Mouse (Mus musculus): ENCODE data around the gene Gas1. TPM values are rescaled to one million over a fixed set of nuclear protein-coding genes. Genes with fewer than 3 reads are reported as not detected.

Gas1 gene
- total RNA-seq, 2 experiments from 2014 or later = 9.6 to 10.4 TPM

DNA sequence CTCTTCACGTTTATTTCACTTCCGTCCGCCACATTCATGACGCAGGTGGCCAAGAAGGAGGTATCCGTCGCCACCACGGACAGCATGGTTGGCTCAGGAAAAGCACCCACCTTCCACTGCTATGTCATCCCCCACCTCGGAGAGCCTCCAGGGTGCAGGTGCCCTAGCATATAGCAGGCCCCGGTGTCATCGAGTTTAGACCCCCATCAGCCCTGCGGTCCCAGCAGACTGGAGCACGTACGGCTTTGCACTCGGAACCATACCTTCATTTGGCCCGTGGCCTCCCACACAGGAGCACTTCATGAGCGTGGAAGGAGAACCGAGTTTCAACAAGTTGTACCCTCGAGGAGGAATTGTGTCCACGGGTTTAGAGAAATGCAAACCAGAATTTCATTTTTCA is 50.8 kb downstream of the Gas1 start:
- intact Hi-C loops (cut with DNase I) = no loop called here
- DNase-seq (ENCODE audit: low spot score in 2 of 2) = no peak

DNA sequence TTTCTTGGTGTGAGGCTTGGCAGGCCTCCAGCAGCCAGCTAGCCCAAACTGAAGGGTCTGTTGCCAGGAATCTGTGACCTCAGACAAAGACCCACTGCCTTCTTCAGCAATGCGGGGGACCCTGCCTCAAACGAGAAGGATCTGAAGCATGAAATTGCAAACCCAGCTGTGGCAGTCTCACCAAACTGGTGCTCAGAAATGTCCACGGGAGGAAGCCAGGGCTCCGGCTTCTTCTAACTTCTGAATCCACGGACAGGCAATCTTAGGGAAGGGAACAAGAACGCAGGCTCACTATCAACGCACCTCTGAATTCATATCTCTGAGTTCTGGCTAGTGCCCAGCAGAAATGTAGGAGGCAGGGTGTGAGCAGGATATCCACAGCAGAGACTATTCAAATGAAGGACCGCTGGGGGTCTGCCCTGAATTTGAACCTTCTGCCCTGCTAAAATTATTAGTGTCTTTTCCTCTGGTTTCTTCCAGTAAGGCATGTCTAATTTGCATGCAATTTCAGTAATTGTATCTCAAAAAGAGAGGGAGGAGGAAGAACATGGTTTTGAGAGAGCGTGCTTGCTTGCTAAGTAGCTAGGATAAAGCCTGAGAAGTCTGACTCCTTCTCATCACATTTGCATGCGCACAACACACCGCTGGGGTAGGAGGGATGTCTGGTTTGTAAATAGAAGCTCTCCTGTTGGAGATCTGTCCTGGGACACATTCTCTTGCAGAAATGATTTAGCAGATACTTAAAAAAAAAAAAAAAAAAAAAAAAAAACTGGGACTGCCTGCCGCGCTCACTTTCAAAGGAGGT is 51.5 kb downstream of the Gas1 start:
- no peak for DNase-seq (ENCODE audit: low spot score in 2 of 2)
- intact Hi-C loops (cut with DNase I) = no loop called here

DNA sequence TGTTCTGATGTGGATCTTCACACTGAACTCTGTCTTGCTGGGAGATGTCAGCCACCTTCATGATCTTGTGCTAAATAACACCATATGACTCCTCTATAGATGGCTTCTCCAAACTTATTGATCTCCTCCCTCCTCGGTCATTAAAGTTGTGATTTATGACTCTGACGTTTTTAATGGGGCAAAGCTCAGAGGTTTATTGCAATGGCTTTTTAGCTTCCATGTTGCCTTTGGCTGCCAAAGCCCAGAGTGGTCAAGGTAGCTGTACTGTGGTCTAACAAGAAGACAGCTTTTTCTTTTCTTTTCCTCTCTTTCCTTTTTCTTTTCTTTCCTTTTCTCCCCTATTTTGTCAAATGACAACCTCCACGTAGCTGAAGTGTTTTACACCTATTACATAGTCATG is 52.1 kb downstream of the Gas1 start:
- intact Hi-C loops (cut with DNase I) = no loop called here
- no peak for DNase-seq (ENCODE audit: low spot score in 2 of 2)

DNA sequence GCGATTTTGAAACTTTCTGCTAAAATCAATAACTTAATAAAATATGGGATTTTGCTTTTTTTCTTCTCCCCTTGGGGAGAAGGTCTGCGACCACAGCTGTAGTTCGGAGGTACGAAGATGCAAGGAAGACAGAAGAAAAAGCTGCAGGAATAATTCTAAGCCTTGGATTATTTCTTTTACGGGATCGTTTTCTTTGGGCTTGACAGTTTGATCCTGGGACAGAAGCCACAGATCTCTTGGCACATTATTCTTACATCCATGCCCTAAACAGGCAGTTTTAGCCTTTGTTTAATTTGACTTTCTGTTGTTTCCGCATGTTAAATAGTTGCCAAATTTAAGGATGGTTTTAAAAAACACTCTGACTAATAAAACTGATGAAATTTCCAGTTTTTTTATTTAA is 52.7 kb downstream of the Gas1 start:
- DNase-seq (ENCODE audit: low spot score in 2 of 2) = no peak
- intact Hi-C loops (cut with DNase I) = no loop called here

Measured in left cerebral cortex, postnatal 25 days (tissue).